Mouse (Mus musculus) midbrain, postnatal 0 days (tissue): ENCODE results near the gene Smtn. TPM values are rescaled to one million over a fixed set of nuclear protein-coding genes. Genes with fewer than 3 reads are reported as not detected.
A peak's percentile ranks its signal among the peaks of the same experiment; 100 is the strongest.

ENCODE experiments used
- ATAC-seq: fragments of 200-750 bp; cut with Nextera tagmentation; 2 replicates; pipeline ENCODE4 v1.8.0; 2017; ENCODE audit warnings: moderate number of reproducible peaks, mild to moderate bottlenecking, moderate TSS enrichment, moderate library complexity; ENCODE audit not compliant: low FRiP score
- DNase-seq: peaks from one replicate; pipeline ENCODE4 v3.0.0-alpha.2; 2015; ENCODE audit warnings: low spot score
- H3K27ac ChIP-seq: fragments of 300-500 bp; sonication (generic); 2 replicates; pipeline ENCODE4 v1.5.1; 2014; ENCODE audit warnings: low read depth, mild to moderate bottlenecking, low read length, mixed read lengths
- H3K27me3 ChIP-seq: fragments of 300-500 bp; sonication (generic); 2 replicates; pipeline ENCODE4 v1.6.1; 2014; ENCODE audit warnings: low read length, control low read depth, mixed read lengths; ENCODE audit not compliant: insufficient read depth
- H3K36me3 ChIP-seq: fragments of 300-500 bp; sonication (generic); 2 replicates; pipeline ENCODE4 v1.6.1; 2014; ENCODE audit warnings: low read length, control low read depth, mixed read lengths; ENCODE audit not compliant: insufficient read depth
- H3K4me1 ChIP-seq: fragments of 300-500 bp; sonication (generic); 2 replicates; pipeline ENCODE4 v1.6.1; 2014; ENCODE audit warnings: mild to moderate bottlenecking, control low read depth, antibody characterized with exemption, low read length, mixed read lengths; ENCODE audit not compliant: insufficient read depth
- H3K4me2 ChIP-seq: fragments of 300-500 bp; sonication (generic); 2 replicates; pipeline ENCODE4 v1.6.1; 2014; ENCODE audit warnings: low read depth, mild to moderate bottlenecking, low read length, mixed read lengths; ENCODE audit not compliant: poor library complexity, severe bottlenecking
- H3K4me3 ChIP-seq: fragments of 300-500 bp; sonication (generic); 2 replicates; pipeline ENCODE4 v1.5.1; 2014; ENCODE audit warnings: low read depth, mild to moderate bottlenecking, low read length, moderate library complexity
- H3K9ac ChIP-seq: fragments of 300-500 bp; sonication (generic); replicated peaks from 2 replicates; pipeline ENCODE4 v1.6.1; 2014; ENCODE audit warnings: mild to moderate bottlenecking, low read length, moderate library complexity, mixed read lengths; ENCODE audit not compliant: poor library complexity, severe bottlenecking
- H3K9me3 ChIP-seq: fragments of 300-500 bp; sonication (generic); 2 replicates; pipeline ENCODE4 v1.6.1; 2016; ENCODE audit warnings: low read length, control low read depth
- CTCF ChIP-seq: IDR thresholded peaks from 2 replicates; pipeline ENCODE4 v1.5.1; 2016; ENCODE audit warnings: antibody characterized with exemption, mild to moderate bottlenecking
- WGBS: fragments of 180-500 bp; shearing (Covaris S2); extraction: QIAGEN DNeasy Blood & Tissue Kit; methylation state at CpG from one replicate; pipeline ENCODE4 v1.1.7; 2014; 5-methylcytosine and 5-hydroxymethylcytosine counted together
- polyA plus RNA-seq: library from polyadenylated mRNA; unstranded; fragments of >200 nt; fragmentation: Nextera tagmentation; extraction: Ambion mirVana; gene quantifications from 2 replicates; pipeline ENCODE4 v1.2.1, GENCODE M21; 2015
- total RNA-seq: library from RNA; depleted of rRNA; stranded (reverse); fragments of >200 nt; gene quantifications from 2 replicates; pipeline ENCODE4 v1.2.3, GENCODE M21; 2014

The Smtn gene
- total and polyA plus RNA-seq, 2 experiments from 2014 or later: 8.1 to 9.9 TPM

DNA sequence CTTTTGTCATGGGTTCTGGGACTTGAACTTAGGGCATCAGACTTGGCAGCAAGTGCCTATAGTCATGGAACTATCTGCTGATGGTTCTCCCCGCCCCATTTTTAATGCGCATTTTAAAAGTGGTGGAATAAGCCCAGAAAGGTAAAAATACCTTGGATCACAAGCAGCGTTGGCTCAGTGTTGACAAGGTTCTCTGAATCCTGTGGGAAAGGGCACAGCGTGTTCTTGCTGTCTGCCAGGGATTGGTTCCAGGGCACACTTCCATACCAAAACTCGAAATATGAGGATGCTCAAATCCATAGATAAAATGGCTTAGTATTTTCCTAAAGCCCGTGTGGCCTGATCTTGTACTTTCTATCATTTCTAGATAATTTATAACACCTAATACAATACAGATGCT, 27.1 kb downstream of the Smtn start:
- Histone ChIP-seq H3K27ac (no peak overlapping the region), H3K36me3 (no peaks in the 10 kb centered on the region), H3K4me2 (no peak overlapping the region), H3K9ac (no peak overlapping the region), H3K4me1 (peaks cover 10% of the 10 kb centered on the region; the same call in 1 of the 2 replicates), H3K9me3 (no peaks in the 10 kb centered on the region), H3K27me3 (no peaks in the 10 kb centered on the region), H3K4me3 (no peak overlapping the region)
- TF ChIP-seq CTCF: no peak
- ATAC-seq (no peak), DNase-seq (no peak)
- 86% methylated on average over 6 of the region's 6 CpGs for WGBS

DNA sequence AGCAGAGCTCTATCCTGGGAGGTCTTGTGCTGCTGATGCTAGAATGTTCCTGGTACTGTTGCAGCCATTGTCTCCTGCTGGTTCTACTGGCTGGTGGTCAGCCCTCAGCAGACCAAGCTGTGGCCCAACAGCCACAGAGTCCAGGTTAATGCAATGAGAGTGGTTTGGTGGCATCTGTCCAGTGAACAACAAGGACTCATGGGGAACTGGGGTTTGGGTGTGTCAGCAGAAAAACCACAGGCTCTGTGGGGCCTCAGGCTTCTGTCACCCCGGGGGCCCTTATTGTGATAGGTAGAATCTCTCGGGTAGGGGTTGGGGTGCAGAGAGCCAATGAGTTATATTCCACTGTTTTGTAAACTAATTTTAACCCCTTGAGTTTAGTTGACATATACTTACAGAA, 30.1 kb downstream of the Smtn start:
- no peaks in the 10 kb centered on the region for H3K36me3 ChIP-seq
- DNase-seq (no peak), ATAC-seq (no peak)
- no peaks in the 10 kb centered on the region for H3K27me3 ChIP-seq
- TF ChIP-seq CTCF: no peak
- no peak overlapping the region for H3K27ac ChIP-seq
- H3K9me3 ChIP-seq: no peaks in the 10 kb centered on the region
- WGBS: 90% methylated on average over 2 of the region's 2 CpGs
- H3K9ac ChIP-seq: no peak overlapping the region
- no peak overlapping the region for H3K4me3 ChIP-seq
- H3K4me1 ChIP-seq: no peaks in the 10 kb centered on the region; the same call in 1 of the 2 replicates
- no peak overlapping the region for H3K4me2 ChIP-seq

DNA sequence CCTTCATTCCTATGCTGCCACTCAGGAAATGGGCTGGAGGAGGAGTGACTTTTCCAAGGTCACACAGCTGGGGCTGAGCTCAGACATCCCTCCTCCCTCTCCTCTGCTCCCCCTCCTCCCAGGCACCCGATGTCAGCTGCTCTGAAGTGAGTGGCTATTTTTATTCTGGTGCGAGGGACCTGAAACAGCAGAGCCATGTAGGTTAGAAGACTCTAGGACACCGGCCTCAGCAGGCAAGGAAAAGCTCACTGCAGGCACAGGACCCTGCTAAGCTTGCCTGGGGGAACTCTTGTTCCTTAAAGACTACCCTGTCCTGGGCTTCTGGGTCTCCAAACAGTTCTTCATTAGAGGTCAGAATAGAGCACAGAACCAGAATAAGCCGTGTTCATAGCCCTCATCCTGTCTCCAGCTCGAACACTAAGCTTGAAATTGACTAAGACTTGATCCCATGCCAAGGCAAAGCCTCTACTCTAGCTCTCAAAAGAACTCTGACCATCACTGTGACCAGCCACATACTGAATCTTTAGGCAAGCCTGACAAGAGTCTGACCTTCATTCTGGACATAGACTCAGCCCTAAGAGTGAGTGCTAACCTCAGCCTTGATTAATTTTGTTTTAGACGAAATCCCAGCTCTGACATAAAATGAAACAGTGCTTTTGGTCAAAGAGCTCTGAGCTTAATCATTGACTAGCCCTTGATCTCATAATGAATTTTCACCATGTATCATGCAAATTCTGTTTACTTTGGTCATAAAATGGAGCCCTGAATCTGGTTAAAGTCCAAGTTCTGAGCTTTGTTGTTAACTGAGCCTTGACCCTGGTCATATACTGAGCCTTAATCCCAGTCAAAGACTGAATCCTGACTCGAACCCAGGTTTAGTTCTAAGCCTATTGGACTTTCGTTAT, 31.0 kb downstream of the Smtn start:
- no peaks in the 10 kb centered on the region for H3K9me3 ChIP-seq
- H3K4me2 ChIP-seq: no peak overlapping the region
- H3K27me3 ChIP-seq: no peaks in the 10 kb centered on the region
- no peak for ATAC-seq
- no peaks in the 10 kb centered on the region; the same call in 1 of the 2 replicates for H3K4me1 ChIP-seq
- H3K4me3 ChIP-seq: no peak overlapping the region
- no peak for TF ChIP-seq CTCF
- H3K9ac ChIP-seq: no peak overlapping the region
- H3K36me3 ChIP-seq: no peaks in the 10 kb centered on the region
- no peak overlapping the region for H3K27ac ChIP-seq
- no peak for DNase-seq
- 71% methylated on average over 8 of the region's 8 CpGs for WGBS

DNA sequence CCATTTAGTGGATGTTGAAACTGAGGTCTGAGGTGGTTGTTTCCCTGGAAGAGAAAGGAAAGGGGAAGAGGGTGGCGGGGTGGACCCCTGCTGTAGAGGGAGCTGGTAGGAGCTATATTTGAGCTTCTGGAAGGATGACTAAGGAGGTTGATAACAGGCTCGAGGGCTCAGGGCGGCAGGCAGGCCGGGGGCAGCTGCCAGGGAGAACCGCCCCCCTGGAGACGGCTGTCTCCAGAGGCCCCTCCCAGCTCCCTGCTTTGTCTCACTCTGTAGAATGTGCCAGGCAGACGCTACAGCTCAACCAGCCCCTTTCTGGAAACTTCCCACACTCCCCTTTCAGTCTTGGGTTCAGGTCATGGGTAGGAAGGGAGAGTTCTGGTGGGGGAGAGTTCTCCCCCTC, 32.2 kb downstream of the Smtn start:
- Histone ChIP-seq H3K4me2 (no peak overlapping the region), H3K27ac (no peak overlapping the region), H3K9ac (no peak overlapping the region), H3K4me3 (no peak overlapping the region), H3K9me3 (no peaks in the 10 kb centered on the region), H3K4me1 (0 out of 2 replicates have a peak, but pooled peaks cover 6% of the 10 kb centered on the region), H3K27me3 (no peaks in the 10 kb centered on the region), H3K36me3 (no peaks in the 10 kb centered on the region)
- TF ChIP-seq CTCF: no peak
- no peak for DNase-seq
- ATAC-seq: no peak
- WGBS: 53% methylated on average over 7 of the region's 7 CpGs

DNA sequence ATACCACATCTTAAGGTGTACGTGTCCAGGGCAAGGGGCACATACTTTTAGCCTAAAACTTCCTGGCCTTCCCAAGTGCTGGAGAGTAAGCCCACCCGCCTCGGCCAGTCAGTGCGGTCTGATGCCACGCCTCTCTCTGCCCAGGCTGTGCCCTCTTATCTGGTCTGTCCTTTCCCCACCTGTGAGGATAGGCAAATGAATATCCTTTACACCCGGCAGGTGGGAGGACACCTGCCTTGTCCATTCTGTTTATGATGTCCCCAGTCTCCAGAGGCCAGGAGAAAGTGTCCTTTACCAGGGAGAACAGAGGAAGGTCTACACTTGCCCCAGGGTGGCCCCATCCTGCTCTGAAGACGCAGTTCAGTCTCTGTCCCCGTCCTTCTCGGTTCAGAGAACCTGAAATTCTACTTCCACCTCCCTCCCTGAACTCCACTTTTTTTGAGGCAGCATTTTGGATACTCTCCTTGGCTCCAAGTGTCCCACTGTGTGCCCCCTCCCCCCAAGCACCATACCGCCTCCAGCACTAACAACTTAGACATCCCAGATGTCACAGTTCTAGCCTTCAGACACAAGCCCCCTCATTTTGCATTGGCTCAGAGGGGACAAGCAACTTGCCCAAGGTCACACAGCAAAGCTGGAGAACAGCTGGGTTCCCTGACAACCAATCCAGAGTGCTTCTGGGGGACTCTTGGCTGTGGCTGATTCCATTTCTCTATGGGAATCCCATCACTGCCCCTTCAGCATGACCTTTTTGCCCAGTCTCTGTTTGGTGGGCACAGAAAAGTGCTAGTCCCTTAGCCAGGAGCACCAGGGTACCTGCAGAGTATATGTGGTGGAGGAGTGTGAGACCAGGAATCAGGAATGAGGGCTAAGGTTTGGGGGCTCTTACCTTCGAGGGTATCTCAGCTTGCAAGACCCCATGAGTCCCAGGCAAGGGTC, 36.4 kb downstream of the Smtn start:
- no peak overlapping the region for H3K27ac ChIP-seq
- no peak for TF ChIP-seq CTCF
- 0 out of 2 replicates have a peak, but pooled peaks cover 6% of the 10 kb centered on the region for H3K4me1 ChIP-seq
- WGBS: 73% methylated on average over 11 of the region's 11 CpGs
- H3K4me3 ChIP-seq: peak overlapping the region; percentile 43
- no peak for DNase-seq
- peak overlapping the region; percentile 50 for H3K4me2 ChIP-seq
- H3K27me3 ChIP-seq: no peaks in the 10 kb centered on the region
- peak overlapping the region; percentile 51 for H3K9ac ChIP-seq
- H3K9me3 ChIP-seq: no peaks in the 10 kb centered on the region
- peaks cover 11% of the 10 kb centered on the region; the same call in 1 of the 2 replicates for H3K36me3 ChIP-seq
- ATAC-seq: no peak
